In the genomic region with DNA sequence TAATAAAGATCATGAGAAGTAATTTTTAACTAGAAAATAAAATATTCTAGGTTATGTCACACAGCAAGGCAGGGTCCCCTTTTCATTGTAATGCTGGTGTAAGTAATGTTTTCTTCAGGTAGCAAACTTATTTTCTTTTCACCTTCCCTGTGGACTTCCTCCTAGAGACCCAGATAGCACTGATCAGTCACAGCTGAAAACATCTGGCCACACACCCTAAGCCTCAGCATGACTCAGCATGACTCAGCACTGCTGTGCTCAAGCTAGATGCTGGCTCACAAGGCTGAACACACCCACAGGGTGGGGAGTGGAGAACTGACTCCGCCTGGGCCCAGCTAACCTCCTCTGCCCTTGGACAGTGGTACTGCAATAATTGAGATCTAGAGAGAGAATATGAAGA, we compare ENCODE assay signal across 8 mouse cellular contexts. TPM values are rescaled to one million over a fixed set of nuclear protein-coding genes. Genes with fewer than 3 reads are reported as not detected.
DNase-seq lines count a peak whose midpoint lies in the region; ATAC-seq and TF ChIP-seq lines count a peak whose summit lies in the region.
"Had no signal": no experiment of that assay in that cellular context is flagged by ENCODE, and none has a peak within 500 bp of the region (broad histone marks: within the 10 kb centered on the region; RNA-seq: fewer than 3 reads in every experiment).

No protein-coding gene starts in this region.

- H3K27me3 ChIP-seq in spleen, adult 2 months (ENCODE audit: control insufficient read depth, insufficient read depth, low read length) = no peaks in the 10 kb centered on the region
- H3K27me3 ChIP-seq in liver, embryonic 16.5 days (ENCODE audit: control insufficient read depth, insufficient read depth, low read depth, low read length) = no peaks in the 10 kb centered on the region

- peak overlapping the region; percentile 50 for H3K4me2 ChIP-seq in liver, embryonic 16.5 days (ENCODE audit: low read depth, low read length)

- H3K9me3 ChIP-seq in liver, embryonic 16.5 days (replicated peaks; ENCODE audit: control insufficient read depth, low read length) = no peaks in the 10 kb centered on the region

- peak; percentile 79 for ATAC-seq in liver, embryonic 16.5 days (ENCODE audit: low read depth)

- H3K36me3 ChIP-seq in spleen, adult 2 months (ENCODE audit: control insufficient read depth, insufficient read depth, low read length) = no peaks in the 10 kb centered on the region
- no peaks in the 10 kb centered on the region for H3K36me3 ChIP-seq in liver, embryonic 16.5 days (ENCODE audit: control insufficient read depth, insufficient read depth)

- 46% methylated on average over 1 of the region's 1 CpGs for WGBS in spleen, adult 2 months
- 4% methylated on average over 1 of the region's 1 CpGs for WGBS in liver, embryonic 16.5 days (ENCODE audit: insufficient replicate concordance)

- peaks cover 2% of the 10 kb centered on the region; the same call in 1 of the 2 replicates for H3K4me1 ChIP-seq in spleen, adult 2 months (ENCODE audit: control insufficient read depth, insufficient read depth, insufficient read length)
- H3K4me1 ChIP-seq in liver, embryonic 16.5 days (ENCODE audit: control insufficient read depth, low read depth, low read length) = peaks cover 27% of the 10 kb centered on the region

- peak overlapping the region; percentile 73 for H3K9ac ChIP-seq in liver, embryonic 16.5 days (ENCODE audit: low read depth, low read length)

- no peak overlapping the region for H3K27ac ChIP-seq in spleen, adult 2 months (ENCODE audit: insufficient read depth, low read length)
- H3K27ac ChIP-seq in liver, embryonic 16.5 days (ENCODE audit: low read length) = peak overlapping the region; percentile 99

- no peak for TF ChIP-seq CTCF in spleen, adult 2 months (IDR thresholded peaks at IDR 0.05; ENCODE audit: extremely low read depth, insufficient read depth, insufficient read length, insufficient replicate concordance)

- peak; percentile 4 to 19 for DNase-seq in spleen, adult 2 months (ENCODE audit: low read depth in 1 of 2, low spot score in 2 of 2)
- no peak for DNase-seq in spleen, adult 12 weeks (ENCODE audit: low spot score)
- DNase-seq in adrenal gland, postnatal 10 days = peak; percentile 54
- peak; percentile 19 for DNase-seq in heart, adult 8-10 months (ENCODE audit: low spot score)
- no peak for DNase-seq in cerebellum, postnatal 10 days
- DNase-seq in cerebellum, postnatal 36 days = no peak

- no peak for TF ChIP-seq POLR2A in spleen, adult 2 months (IDR thresholded peaks at IDR 0.05; ENCODE audit: low read depth, low read length)

- no peak overlapping the region for H3K4me3 ChIP-seq in spleen, adult 2 months (ENCODE audit: extremely low read depth, insufficient read depth, insufficient read length)
- peak overlapping the region; percentile 18; the same call in 1 of the 2 replicates for H3K4me3 ChIP-seq in liver, embryonic 16.5 days (ENCODE audit: low read depth, low read length)

RNA-seq across cellular contexts. Expression of gene Hbb-y, which starts 7.8 kb away (rescaled TPM):
- polyA plus RNA-seq in spleen, adult 2 months (2012; rRNA removed) = 0.14 TPM in 1 of 2 replicates, not detected in the other
- total RNA-seq in adrenal gland, postnatal 10 days (2021) = not detected
- not detected for total RNA-seq in heart, adult 8-10 months (2022)
- polyA plus RNA-seq in liver, embryonic 16.5 days (2015; fragmentation: Nextera tagmentation; extraction: Ambion mirVana) = 114 and 115 TPM in 2 replicates
- total RNA-seq: gastrocnemius, postnatal 4 days had no signal

RNA-seq across cellular contexts. Expression of gene Hbb-bh1, which starts 17.9 kb away (rescaled TPM):
- 0.15 TPM in 1 of 2 replicates, not detected in the other for polyA plus RNA-seq in spleen, adult 2 months (2012; rRNA removed)
- total RNA-seq in adrenal gland, postnatal 10 days (2021) = not detected
- not detected for total RNA-seq in heart, adult 8-10 months (2022)
- 24.9 and 31.8 TPM in 2 replicates for polyA plus RNA-seq in liver, embryonic 16.5 days (2015; fragmentation: Nextera tagmentation; extraction: Ambion mirVana)
- total RNA-seq: gastrocnemius, postnatal 4 days had no signal

RNA-seq across cellular contexts. Expression of gene Hbb-bh2, which starts 20.5 kb away (rescaled TPM):
- polyA plus RNA-seq in spleen, adult 2 months (2012; rRNA removed) = not detected in 2 replicates
- total RNA-seq in adrenal gland, postnatal 10 days (2021) = not detected
- total RNA-seq in heart, adult 8-10 months (2022) = not detected
- polyA plus RNA-seq in liver, embryonic 16.5 days (2015; fragmentation: Nextera tagmentation; extraction: Ambion mirVana) = 0.22 TPM in 1 of 2 replicates, not detected in the other
- total RNA-seq: gastrocnemius, postnatal 4 days had no signal

RNA-seq across cellular contexts. Expression of gene Olfr66, which starts 25.2 kb away (rescaled TPM):
- not detected in 2 replicates for polyA plus RNA-seq in spleen, adult 2 months (2012; rRNA removed)
- not detected for total RNA-seq in adrenal gland, postnatal 10 days (2021)
- total RNA-seq in heart, adult 8-10 months (2022) = not detected
- not detected in 2 replicates for polyA plus RNA-seq in liver, embryonic 16.5 days (2015; fragmentation: Nextera tagmentation; extraction: Ambion mirVana)
- total RNA-seq: gastrocnemius, postnatal 4 days had no signal

RNA-seq across cellular contexts. Expression of gene Hbb-bs, which starts 33.0 kb away (rescaled TPM):
- 71,783 and 120,196 TPM in 2 replicates for polyA plus RNA-seq in spleen, adult 2 months (2012; rRNA removed)
- 1,000 to 10,000 TPM; 3,542 to 4,429 TPM for total RNA-seq in adrenal gland, postnatal 10 days (2021)
- total RNA-seq in heart, adult 8-10 months (2022) = over 10,000 TPM in 1 of 4 experiments, 1,000 to 10,000 TPM in 3; 2,003 to 12,142 (median 2,942) TPM
- 113,562 and 115,549 TPM in 2 replicates for polyA plus RNA-seq in liver, embryonic 16.5 days (2015; fragmentation: Nextera tagmentation; extraction: Ambion mirVana)

Comparison
In these comparisons a context has a peak if more than half of its experiments do, and no peak if none do; other contexts are left out.
1. DNase-seq: peak in spleen, adult 2 months (2 of 2), adrenal gland, postnatal 10 days (single experiment) and heart, adult 8-10 months (single experiment); none in spleen, adult 12 weeks (single experiment), cerebellum, postnatal 10 days (0 of 2) and cerebellum, postnatal 36 days (0 of 2).